Mouse (Mus musculus) retina, embryonic 14.5 days (tissue): ENCODE results near the gene Snupn.
"Not testable (repeated sequence)": the region's sequence is repeated elsewhere in the genome, so short reads cannot be mapped to it uniquely, and the experiment has no call there.

ENCODE experiments used
- DNase-seq: peaks from one replicate; pipeline ENCODE4 v3.0.0-alpha.2; 2015; ENCODE audit warnings: low spot score

Gene Snupn

DNA sequence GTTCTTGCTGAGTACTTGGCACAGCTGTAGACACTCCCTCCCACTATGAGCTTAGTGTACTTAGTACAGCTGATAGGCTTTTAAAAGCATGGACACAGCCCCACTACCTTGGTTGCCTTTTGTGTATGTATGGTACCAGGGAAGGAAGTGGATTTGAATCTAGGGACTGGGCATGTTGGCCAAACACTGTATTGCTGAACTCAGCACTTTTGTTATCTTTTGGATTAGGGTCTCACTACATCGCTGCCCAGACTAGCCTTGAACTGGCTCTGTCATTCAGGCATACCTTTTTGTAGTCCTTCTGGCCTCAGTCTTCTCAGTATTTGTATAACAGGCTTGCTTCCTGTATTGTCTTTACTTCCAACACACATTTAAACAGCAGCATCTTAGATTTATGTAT is 20.1 kb upstream of the Snupn start:
- DNase-seq = no peak

- DNase-seq = no peak
Observed at GRCm38 (mm10) chr9:56936861-56937222, 13.8 kb upstream of the Snupn start.

- peak; percentile 99 for DNase-seq
Observed at GRCm38 (mm10) chr9:56937223-56938160, 13.2 kb upstream of the Snupn start, which contains the start of gene Imp3. Gene Imp3 (plus strand): TSS chr9:56937475.

DNA sequence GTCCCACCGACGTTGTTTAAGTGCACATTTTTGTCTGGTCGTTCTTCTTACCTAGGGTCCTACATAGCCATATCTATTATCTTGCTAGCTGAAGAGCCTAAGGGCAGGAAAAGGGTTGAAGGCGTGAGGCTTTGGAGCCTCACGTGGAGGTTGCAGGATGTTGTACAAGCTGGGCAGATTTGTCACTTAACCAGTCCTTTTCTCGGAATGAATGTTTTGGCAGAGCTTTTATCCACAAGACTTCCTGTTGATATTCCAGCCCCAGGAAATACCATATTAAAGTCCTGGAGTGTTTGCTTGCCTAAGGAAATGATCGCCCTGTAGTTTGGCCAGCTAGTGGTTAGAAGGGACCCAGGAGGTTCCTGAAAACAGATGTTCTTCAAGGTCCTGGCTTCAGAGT is 12.3 kb upstream of the Snupn start:
- DNase-seq = no peak

DNA sequence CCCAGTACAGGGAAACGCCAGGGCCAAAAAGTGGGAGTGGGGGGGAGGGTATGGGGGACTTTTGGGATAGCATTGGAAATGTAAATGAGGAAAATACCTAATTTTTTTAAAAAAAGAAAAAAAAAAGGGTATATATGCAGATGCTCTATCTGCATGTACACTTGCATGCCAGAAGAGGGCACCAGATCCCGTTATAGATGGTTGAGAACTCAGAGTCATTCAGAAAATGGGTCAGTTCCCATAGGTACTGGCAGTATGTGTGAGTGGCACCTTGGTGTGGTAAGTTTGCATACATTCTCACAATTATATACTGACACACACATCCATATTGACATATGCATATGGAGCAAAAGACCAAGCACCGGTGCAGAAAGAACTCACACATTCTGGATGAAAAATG is 3.2 kb upstream of the Snupn start:
- DNase-seq = peak; percentile 68

DNA sequence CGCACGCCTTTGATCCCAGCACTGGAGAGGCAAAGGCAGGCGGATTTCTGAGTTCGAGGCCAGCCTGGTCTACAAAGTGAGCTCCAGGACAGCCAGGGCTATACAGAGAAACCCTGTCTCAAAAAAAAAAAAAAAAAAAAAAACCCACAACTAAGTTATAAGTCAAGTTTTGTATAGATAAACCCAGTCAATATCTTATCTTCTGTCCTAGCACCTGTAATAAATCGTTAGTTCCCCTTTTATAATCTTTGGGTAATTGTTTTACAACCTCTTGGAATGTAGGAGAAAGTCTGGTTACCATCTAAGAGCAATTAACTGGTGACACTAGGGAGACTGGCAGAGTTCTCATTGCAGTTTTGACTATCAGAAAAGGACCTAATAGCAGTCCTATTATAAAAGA is 2.0 kb upstream of the Snupn start:
- not testable (repeated sequence) for DNase-seq

- DNase-seq = no peak
Observed at GRCm38 (mm10) chr9:56949767-56950166, 911 bp upstream of the Snupn start.

DNA sequence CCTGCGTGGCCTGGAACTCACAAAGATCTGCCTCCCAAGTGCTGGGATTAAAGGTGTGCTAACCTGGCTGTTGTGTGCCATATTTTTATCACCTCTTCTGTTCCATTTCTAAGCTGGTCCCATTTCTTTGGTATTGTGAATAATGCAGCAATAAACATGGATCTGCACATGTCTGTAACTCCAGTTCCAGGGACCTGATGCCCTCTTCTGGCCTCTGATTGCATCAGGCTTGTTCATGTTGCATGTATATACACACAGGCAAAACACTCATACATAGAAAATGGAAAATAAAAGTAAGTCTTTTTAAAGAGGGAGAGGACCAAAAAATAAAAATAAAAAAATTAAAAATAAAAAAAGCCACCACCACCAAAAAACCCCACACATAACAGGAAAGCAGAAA is 2.9 kb downstream of the Snupn start:
- DNase-seq = no peak

GRCm38 (mm10) chr9:56956966-56957675 is 6.4 kb downstream of the Snupn start:
- DNase-seq = no peak

- DNase-seq = no peak
Observed at GRCm38 (mm10) chr9:56958689-56959088, 8.0 kb downstream of the Snupn start.

GRCm38 (mm10) chr9:56961591-56961990 is 10.9 kb downstream of the Snupn start:
- no peak for DNase-seq

DNA sequence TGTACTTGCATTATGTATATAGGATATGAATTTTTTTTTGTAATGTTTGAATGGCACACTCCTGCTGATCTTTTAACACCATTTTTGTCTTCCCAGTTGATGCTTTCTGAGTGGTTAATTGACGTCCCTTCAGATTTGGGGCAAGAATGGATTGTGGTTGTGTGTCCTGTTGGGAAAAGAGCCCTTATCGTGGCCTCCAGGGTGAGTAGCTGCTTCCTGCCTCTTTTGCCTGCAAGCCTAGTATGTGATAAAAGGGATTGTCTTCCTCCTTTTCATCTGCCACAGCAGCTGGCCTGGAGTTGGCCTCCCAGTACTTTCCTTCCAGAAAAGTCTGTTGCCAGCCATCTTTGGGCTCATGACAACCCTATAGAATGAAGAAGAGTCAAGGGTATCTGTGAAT is 19.5 kb downstream of the Snupn start:
- no peak for DNase-seq

- no peak for DNase-seq
Observed at GRCm38 (mm10) chr9:56973960-56974524, 23.4 kb downstream of the Snupn start.

DNA sequence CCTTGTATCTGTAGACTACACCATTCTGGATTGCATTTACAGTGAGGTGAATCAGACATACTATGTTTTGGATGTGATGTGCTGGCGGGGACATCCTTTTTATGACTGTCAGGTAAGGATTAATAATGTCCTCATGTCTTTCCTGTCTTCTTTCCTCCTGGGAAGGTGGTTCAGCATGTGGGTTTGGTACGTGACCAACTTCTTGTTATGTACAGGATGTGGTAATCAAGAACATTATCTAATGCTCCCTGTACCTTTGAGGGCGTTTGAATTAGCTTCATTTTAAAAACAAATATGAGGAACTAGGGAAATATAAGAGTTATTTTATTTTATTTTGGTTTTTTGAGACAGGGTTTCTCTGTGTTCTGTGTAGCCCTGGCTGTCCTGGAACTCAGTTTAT is 24.5 kb downstream of the Snupn start:
- no peak for DNase-seq

DNA sequence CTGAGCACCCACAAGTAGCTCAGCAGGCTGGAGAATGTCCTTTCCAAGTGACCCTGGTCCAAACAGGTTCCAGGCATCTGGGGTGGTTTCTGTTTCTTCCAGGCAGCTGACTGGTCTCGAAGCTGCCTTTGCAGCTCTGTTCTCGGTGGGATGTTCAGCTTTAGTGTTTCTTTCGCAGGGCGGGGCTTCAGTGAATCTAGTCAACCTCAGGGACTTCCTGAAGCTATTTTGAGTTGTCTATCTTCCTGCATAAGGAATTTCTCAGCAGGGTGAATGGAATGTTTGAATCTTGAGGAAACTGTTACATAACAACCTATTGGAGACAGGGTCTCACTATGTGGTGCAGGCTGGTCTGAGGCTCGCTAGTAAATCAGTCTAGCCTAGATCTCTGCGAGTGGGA is 29.5 kb downstream of the Snupn start:
- DNase-seq = no peak

GRCm38 (mm10) chr9:56981502-56981901 is 30.8 kb downstream of the Snupn start:
- DNase-seq = no peak

DNA sequence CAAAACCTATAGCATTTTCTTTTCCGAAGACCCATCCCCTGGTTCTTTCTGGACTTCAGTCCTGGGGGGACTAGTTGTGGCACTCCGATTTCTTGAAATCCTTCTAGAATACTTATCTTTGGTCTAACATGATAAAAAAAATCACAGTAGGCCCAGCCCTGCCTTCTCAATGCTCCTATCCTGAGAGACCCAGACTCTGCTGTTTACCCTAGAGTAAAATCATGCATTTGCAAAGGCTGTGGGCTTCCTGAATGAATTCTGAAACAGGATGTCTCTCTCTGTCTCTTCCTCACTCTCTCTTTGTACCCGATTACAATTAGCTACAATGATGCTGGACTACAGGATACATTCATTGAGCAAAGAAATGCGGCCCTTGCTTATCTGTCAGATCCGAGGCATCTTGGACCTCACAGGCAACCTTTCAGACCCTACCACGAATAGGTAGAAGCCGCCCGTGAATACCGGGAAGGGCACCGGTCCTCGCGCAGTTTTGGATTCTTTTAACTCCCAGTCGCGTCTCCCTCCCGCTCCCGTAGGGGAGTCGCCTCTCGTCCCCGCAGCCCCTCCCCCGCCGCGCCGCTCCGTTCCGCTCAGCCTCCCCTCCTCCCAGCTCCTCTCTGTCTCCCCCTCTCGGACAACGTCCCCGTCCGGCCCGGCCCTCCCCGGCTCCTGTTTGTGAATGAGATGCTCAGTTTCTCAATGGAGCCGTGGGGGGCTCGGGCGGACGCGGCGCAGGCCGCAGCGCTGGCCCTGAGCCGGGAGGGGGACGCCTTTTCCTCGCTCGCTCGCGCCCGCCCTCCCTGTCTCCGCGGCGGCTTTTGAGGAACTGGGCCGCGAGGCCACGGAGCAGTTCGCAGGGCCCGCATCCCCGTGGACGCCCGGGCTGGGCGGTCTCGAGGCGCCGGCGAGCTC is 43.9 kb downstream of the Snupn start, which contains the start of gene Ptpn9:
Gene Ptpn9, plus strand, starts transcription at position 638 of the 912 bp plus-strand sequence.
- peak; percentile 92 for DNase-seq

- DNase-seq = peak; percentile 71
Observed at GRCm38 (mm10) chr9:56995198-56996027, 44.7 kb downstream of the Snupn start.

- DNase-seq = peak; percentile 55
Observed at GRCm38 (mm10) chr9:56996028-56996346, 45.3 kb downstream of the Snupn start.

GRCm38 (mm10) chr9:56997206-56997605 is 46.5 kb downstream of the Snupn start:
- not testable (repeated sequence) for DNase-seq

DNA sequence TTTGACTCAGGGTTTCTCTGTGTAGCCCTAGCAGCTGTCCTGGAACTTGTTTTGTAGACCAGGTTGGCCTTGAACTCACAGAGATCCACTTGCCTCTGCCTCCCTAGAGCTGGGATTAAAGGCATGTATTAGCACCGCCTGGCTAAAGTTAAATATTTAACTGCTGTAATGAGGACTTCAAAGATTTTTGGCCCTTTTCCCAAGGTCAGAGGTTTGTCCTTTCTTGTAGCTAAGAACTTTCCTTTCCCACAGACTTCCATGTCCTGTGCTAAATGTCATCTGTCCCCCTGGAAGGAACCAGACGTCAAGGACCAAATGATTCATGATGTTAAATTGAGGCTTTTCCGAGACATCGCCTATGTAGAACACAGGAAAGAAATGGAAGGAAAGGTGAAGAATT is 52.3 kb downstream of the Snupn start:
- DNase-seq = no peak
